ENCODE assay signal across 36 mouse cellular contexts in genomic region chr19:31497386-31497785, GRCm38 (mm10).
"Had no signal": no experiment of that assay in that cellular context is flagged by ENCODE, and none has a peak within 500 bp of the region (broad histone marks: within the 10 kb centered on the region; RNA-seq: fewer than 3 reads in every experiment).

No protein-coding gene starts in this region.

- H3K4me1 ChIP-seq: heart, embryonic 10.5 days; heart, embryonic 12.5 days; heart, embryonic 15.5 days; hindbrain, embryonic 10.5 days; hindbrain, embryonic 12.5 days; hindbrain, embryonic 13.5 days; hindbrain, embryonic 15.5 days; intestine, embryonic 15.5 days; kidney, embryonic 15.5 days had no signal

- H3K9ac ChIP-seq: heart, embryonic 12.5 days; heart, embryonic 13.5 days; heart, embryonic 15.5 days; hindbrain, embryonic 12.5 days; hindbrain, embryonic 13.5 days; hindbrain, embryonic 14.5 days; hindbrain, embryonic 15.5 days; intestine, embryonic 15.5 days; kidney, embryonic 15.5 days had no signal

- H3K4me2 ChIP-seq: heart, embryonic 11.5 days; heart, embryonic 12.5 days; heart, embryonic 13.5 days; heart, embryonic 15.5 days; hindbrain, embryonic 12.5 days; hindbrain, embryonic 13.5 days; hindbrain, embryonic 14.5 days; hindbrain, embryonic 15.5 days; intestine, embryonic 15.5 days; kidney, embryonic 15.5 days had no signal

- H3K36me3 ChIP-seq: heart, embryonic 10.5 days; heart, embryonic 12.5 days; heart, embryonic 13.5 days; heart, embryonic 15.5 days; hindbrain, embryonic 10.5 days; hindbrain, embryonic 12.5 days; hindbrain, embryonic 13.5 days; hindbrain, embryonic 15.5 days; intestine, embryonic 15.5 days; kidney, embryonic 15.5 days had no signal

- H3K27me3 ChIP-seq: heart, embryonic 12.5 days; heart, embryonic 13.5 days; heart, embryonic 15.5 days; hindbrain, embryonic 12.5 days; hindbrain, embryonic 13.5 days; hindbrain, embryonic 15.5 days; intestine, embryonic 15.5 days; kidney, embryonic 15.5 days had no signal

- H3K4me3 ChIP-seq: heart, embryonic 10.5 days; heart, embryonic 12.5 days; heart, embryonic 13.5 days; heart, embryonic 15.5 days; hindbrain, embryonic 10.5 days; hindbrain, embryonic 12.5 days; hindbrain, embryonic 13.5 days; hindbrain, embryonic 15.5 days; intestine, embryonic 15.5 days; kidney, embryonic 15.5 days; layer of hippocampus, adult 2 months; left cerebral cortex, adult 2 months had no signal

- H3K27ac ChIP-seq: heart, embryonic 10.5 days; heart, embryonic 13.5 days; heart, embryonic 15.5 days; hindbrain, embryonic 10.5 days; hindbrain, embryonic 12.5 days; hindbrain, embryonic 13.5 days; hindbrain, embryonic 14.5 days; hindbrain, embryonic 15.5 days; hindbrain, postnatal 0 days; intestine, embryonic 15.5 days; kidney, embryonic 15.5 days; kidney, postnatal 0 days; layer of hippocampus, adult 2 months; left cerebral cortex, adult 2 months had no signal

- H3K9me3 ChIP-seq: heart, embryonic 10.5 days; heart, embryonic 12.5 days; heart, embryonic 13.5 days; heart, embryonic 15.5 days; hindbrain, embryonic 10.5 days; hindbrain, embryonic 12.5 days; hindbrain, embryonic 13.5 days; hindbrain, embryonic 15.5 days; intestine, embryonic 15.5 days; kidney, embryonic 15.5 days had no signal

- DNase-seq: heart, postnatal 10 days; heart, postnatal 14 days; heart, postnatal 36 days; heart, postnatal 4 days; kidney, adult 11 months; kidney, adult 18-20 months; kidney, adult 2 months; kidney, adult 8-10 months; kidney, adult 9 months; kidney, postnatal 10 days; kidney, postnatal 14 days; kidney, postnatal 25 days; kidney, postnatal 36 days; kidney, postnatal 4 days; layer of hippocampus, adult 9-11 months; layer of hippocampus, postnatal 36 days had no signal

- ATAC-seq: hindbrain, embryonic 16.5 days; hindbrain, postnatal 0 days; inflammation-experienced regulatory T-cells, adult 6 months; intestine, embryonic 15.5 days; intestine, embryonic 16.5 days; intestine, postnatal 0 days had no signal
